Mouse (Mus musculus) G1E-ER4 (cell line): Measurements from ENCODE around the gene Bcr. TPM values are rescaled to one million over a fixed set of nuclear protein-coding genes. Genes with fewer than 3 reads are reported as not detected.

ENCODE experiments used
- GATA1 ChIP-seq: IDR thresholded peaks from one replicate; pipeline ENCODE4 v1.8.0; 2012; ENCODE audit warnings: low read length, inconsistent platforms
- polyA plus RNA-seq: library from polyadenylated mRNA; stranded (reverse); fragments of >175 nt; gene quantifications from 2 replicates; pipeline ENCODE4 v1.2.3, GENCODE M21; 2012

Bcr gene
- polyA plus RNA-seq, 1 experiment = not detected

GRCm38 (mm10) chr10:75173712-75174111 is 113.3 kb downstream of the Bcr start:
- no peak for TF ChIP-seq GATA1

GRCm38 (mm10) chr10:75176494-75176893 is 116.1 kb downstream of the Bcr start:
- TF ChIP-seq GATA1 = no peak

- no peak for TF ChIP-seq GATA1
These were observed 118.5 kb downstream of the Bcr start for GRCm38 (mm10) chr10:75178911-75179310.

- TF ChIP-seq GATA1 = no peak
These were observed 121.9 kb downstream of the Bcr start for GRCm38 (mm10) chr10:75182151-75182774.

- no peak for TF ChIP-seq GATA1
These were observed 124.4 kb downstream of the Bcr start for GRCm38 (mm10) chr10:75184826-75185225.

GRCm38 (mm10) chr10:75186551-75186950 is 126.2 kb downstream of the Bcr start:
- TF ChIP-seq GATA1 = no peak

- TF ChIP-seq GATA1 = no peak
These were observed 127.1 kb downstream of the Bcr start for GRCm38 (mm10) chr10:75187366-75188056.

GRCm38 (mm10) chr10:75191647-75192046 is 131.3 kb downstream of the Bcr start:
- TF ChIP-seq GATA1 = no peak

- TF ChIP-seq GATA1 = no peak
These were observed 137.4 kb downstream of the Bcr start for GRCm38 (mm10) chr10:75197817-75198216.

GRCm38 (mm10) chr10:75200733-75201132 is 140.3 kb downstream of the Bcr start:
- no peak for TF ChIP-seq GATA1

- TF ChIP-seq GATA1 = no peak
These were observed 145.8 kb downstream of the Bcr start for GRCm38 (mm10) chr10:75206192-75206591.

GRCm38 (mm10) chr10:75210841-75211240 is 150.4 kb downstream of the Bcr start:
- no peak for TF ChIP-seq GATA1

- no peak for TF ChIP-seq GATA1
These were observed 151.6 kb downstream of the Bcr start, which contains the start of gene Specc1l for GRCm38 (mm10) chr10:75211807-75212645. Gene Specc1l, plus strand, starts transcription at chr10:75212073.

GRCm38 (mm10) chr10:75212981-75213380 is 152.6 kb downstream of the Bcr start:
- no peak for TF ChIP-seq GATA1

GRCm38 (mm10) chr10:75220722-75221121 is 160.3 kb downstream of the Bcr start:
- TF ChIP-seq GATA1 = no peak

- TF ChIP-seq GATA1 = no peak
These were observed 161.7 kb downstream of the Bcr start for GRCm38 (mm10) chr10:75221936-75222610.
